Mouse (Mus musculus): ENCODE measurements around the gene Gm33815. TPM values are rescaled to one million over a fixed set of nuclear protein-coding genes. Genes with fewer than 3 reads are reported as not detected.

The Gm33815 gene
- not detected in 2 replicates for polyA plus RNA-seq (2015; fragmentation: Nextera tagmentation; extraction: Ambion mirVana)

DNA sequence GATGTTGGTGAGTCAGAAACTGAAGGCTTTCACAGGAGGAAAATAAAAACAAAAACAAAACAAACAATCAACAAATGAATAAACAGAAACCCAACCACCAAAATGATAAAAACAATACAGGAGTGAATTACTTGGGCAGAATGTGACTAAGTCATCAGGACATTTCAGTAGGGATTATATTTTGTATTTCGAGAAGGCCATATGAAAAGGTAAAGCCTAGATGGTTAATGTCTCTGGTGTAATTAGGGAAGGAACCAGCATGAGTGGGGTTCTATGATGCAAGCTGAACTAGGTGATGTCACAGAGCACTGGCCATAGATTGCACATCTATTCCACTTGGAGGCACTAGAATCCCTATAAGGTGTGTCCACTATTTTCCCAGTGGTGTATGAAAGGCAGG lies at the start of gene Gm33815:
Gene Gm33815, plus strand, starts transcription at position 301 of the 400 bp plus-strand sequence.

Measured in skeletal muscle tissue, postnatal 0 days (tissue).